Mouse (Mus musculus): ENCODE data around the gene Plekhn1.

DNA sequence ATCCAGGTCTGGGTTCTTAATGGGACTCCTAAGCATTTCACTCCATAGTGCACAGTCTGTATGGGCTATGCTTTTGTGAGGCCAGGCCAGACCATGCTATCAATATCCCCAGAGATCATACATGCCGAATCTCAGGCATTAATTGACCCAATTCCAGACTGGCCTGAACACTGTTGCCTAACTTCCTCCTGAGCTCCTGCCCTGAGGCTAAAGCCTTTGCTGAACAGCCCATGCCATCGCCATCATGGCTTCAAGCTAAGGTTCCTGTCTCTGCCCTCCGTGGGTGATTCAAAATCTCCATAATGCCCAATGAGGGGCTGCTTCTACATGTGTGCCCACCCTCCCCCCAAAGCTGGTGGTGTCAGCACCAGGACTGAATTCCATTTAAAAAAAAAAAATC lies 18.0 kb upstream of the Plekhn1 start:
- TF ChIP-seq POLR2A (IDR thresholded peaks at IDR 0.05; ENCODE audit: low read depth, low read length): no peak
- no peak for TF ChIP-seq CTCF (IDR thresholded peaks at IDR 0.05; ENCODE audit: extremely low read depth, insufficient read depth, insufficient read length, insufficient replicate concordance)

All from spleen, adult 2 months (tissue).